Mouse (Mus musculus): ENCODE data around the gene Olfr943. TPM values are rescaled to one million over a fixed set of nuclear protein-coding genes. Genes with fewer than 3 reads are reported as not detected.

Olfr943 gene
- not detected in 2 replicates for polyA plus RNA-seq (2015; fragmentation: Nextera tagmentation; extraction: Ambion mirVana)

- H3K4me3 ChIP-seq, result no peak within 1 kb of the TSS
- 92% methylated on average over 5 of the region's 5 CpGs for WGBS
- no peak for ATAC-seq (ENCODE audit: insufficient number of reproducible peaks, insufficient read depth, low FRiP score, low TSS enrichment, low read depth)
- no peak within 1 kb of the TSS for H3K9ac ChIP-seq
- H3K36me3 ChIP-seq, result no peaks in the 10 kb centered on the region
- H3K27ac ChIP-seq, result no peak within 1 kb of the TSS
- no peak within 1 kb of the TSS for H3K4me2 ChIP-seq
- no peaks in the 10 kb centered on the region for H3K27me3 ChIP-seq
- H3K9me3 ChIP-seq, result 0 out of 2 replicates have a peak, but pooled peaks cover 3% of the 10 kb centered on the region
- H3K4me1 ChIP-seq, result no peaks in the 10 kb centered on the region
Observed at GRCm38 (mm10) chr9:39166004-39166403, at the start of gene Olfr943. Gene Olfr943, plus strand, starts transcription at chr9:39166304.

- Histone ChIP-seq H3K4me1 (no peaks in the 10 kb centered on the region), H3K36me3 (no peaks in the 10 kb centered on the region), H3K9ac (no peak overlapping the region), H3K27me3 (no peaks in the 10 kb centered on the region), H3K9me3 (no peaks in the 10 kb centered on the region), H3K4me2 (no peak overlapping the region), H3K4me3 (no peak overlapping the region), H3K27ac (no peak overlapping the region)
- ATAC-seq (ENCODE audit: insufficient number of reproducible peaks, insufficient read depth, low FRiP score, low TSS enrichment, low read depth), result no peak
- 78% methylated on average over 1 of the region's 1 CpGs for WGBS
Observed at GRCm38 (mm10) chr9:39127326-39127725, 38.8 kb upstream of the Olfr943 start.

- no peak for ATAC-seq (ENCODE audit: insufficient number of reproducible peaks, insufficient read depth, low FRiP score, low TSS enrichment, low read depth)
- Histone ChIP-seq H3K9me3 (no peaks in the 10 kb centered on the region), H3K27ac (no peak within 1 kb of the TSS), H3K27me3 (no peaks in the 10 kb centered on the region), H3K4me2 (no peak within 1 kb of the TSS), H3K4me1 (no peaks in the 10 kb centered on the region), H3K4me3 (no peak within 1 kb of the TSS), H3K36me3 (no peaks in the 10 kb centered on the region), H3K9ac (no peak within 1 kb of the TSS)
Observed at GRCm38 (mm10) chr9:39127831-39128230, 38.3 kb upstream of the Olfr943 start, which contains the start of gene Olfr27. Gene Olfr27, plus strand, starts transcription at chr9:39128131.

GRCm38 (mm10) chr9:39152401-39152800, 13.7 kb upstream of the Olfr943 start:
- Histone ChIP-seq H3K36me3 (no peaks in the 10 kb centered on the region), H3K27me3 (no peaks in the 10 kb centered on the region), H3K27ac (no peak overlapping the region), H3K4me3 (no peak overlapping the region), H3K4me1 (no peaks in the 10 kb centered on the region), H3K4me2 (no peak overlapping the region), H3K9ac (no peak overlapping the region), H3K9me3 (no peaks in the 10 kb centered on the region)
- WGBS, result 50% methylated on average over 1 of the region's 1 CpGs
- no peak for ATAC-seq (ENCODE audit: insufficient number of reproducible peaks, insufficient read depth, low FRiP score, low TSS enrichment, low read depth)

- Histone ChIP-seq H3K4me1 (no peaks in the 10 kb centered on the region), H3K9ac (no peak within 1 kb of the TSS), H3K27ac (no peak within 1 kb of the TSS), H3K36me3 (no peaks in the 10 kb centered on the region), H3K9me3 (no peaks in the 10 kb centered on the region), H3K4me3 (no peak within 1 kb of the TSS), H3K4me2 (no peak within 1 kb of the TSS), H3K27me3 (no peaks in the 10 kb centered on the region)
- no peak for ATAC-seq (ENCODE audit: insufficient number of reproducible peaks, insufficient read depth, low FRiP score, low TSS enrichment, low read depth)
Observed at GRCm38 (mm10) chr9:39201620-39202019, 35.5 kb downstream of the Olfr943 start, which contains the start of gene Olfr944. Gene Olfr944, plus strand, starts transcription at chr9:39201920.

Other genes with a start within 250 kb of the Olfr943 start
- not detected in 2 replicates for gene Olfr930, start 236.5 kb upstream of the Olfr943 start, polyA plus RNA-seq (2015; fragmentation: Nextera tagmentation; extraction: Ambion mirVana)
- gene Olfr933, start 194.0 kb upstream of the Olfr943 start, polyA plus RNA-seq (2015; fragmentation: Nextera tagmentation; extraction: Ambion mirVana), result not detected in 2 replicates
- not detected in 2 replicates for gene Olfr934, start 178.0 kb upstream of the Olfr943 start, polyA plus RNA-seq (2015; fragmentation: Nextera tagmentation; extraction: Ambion mirVana)
- not detected in 2 replicates for gene Olfr935, start 166.6 kb upstream of the Olfr943 start, polyA plus RNA-seq (2015; fragmentation: Nextera tagmentation; extraction: Ambion mirVana)
- not detected in 2 replicates for gene Olfr146, start 142.9 kb upstream of the Olfr943 start, polyA plus RNA-seq (2015; fragmentation: Nextera tagmentation; extraction: Ambion mirVana)
- gene Olfr937, start 101.4 kb upstream of the Olfr943 start, polyA plus RNA-seq (2015; fragmentation: Nextera tagmentation; extraction: Ambion mirVana), result not detected in 2 replicates
- not detected in 2 replicates for gene Olfr938, start 87.4 kb upstream of the Olfr943 start, polyA plus RNA-seq (2015; fragmentation: Nextera tagmentation; extraction: Ambion mirVana)
- gene Olfr27, start 38.2 kb upstream of the Olfr943 start, polyA plus RNA-seq (2015; fragmentation: Nextera tagmentation; extraction: Ambion mirVana), result not detected in 2 replicates
- not detected in 2 replicates for gene Olfr944, start 35.6 kb downstream of the Olfr943 start, polyA plus RNA-seq (2015; fragmentation: Nextera tagmentation; extraction: Ambion mirVana)
- not detected in 2 replicates for gene Olfr1537, start 83.7 kb downstream of the Olfr943 start, polyA plus RNA-seq (2015; fragmentation: Nextera tagmentation; extraction: Ambion mirVana)
- not detected in 2 replicates for gene Olfr945, start 110.5 kb downstream of the Olfr943 start, polyA plus RNA-seq (2015; fragmentation: Nextera tagmentation; extraction: Ambion mirVana)
- gene Olfr948, start 159.7 kb downstream of the Olfr943 start, polyA plus RNA-seq (2015; fragmentation: Nextera tagmentation; extraction: Ambion mirVana), result not detected in 2 replicates
- not detected in 2 replicates for gene Olfr951, start 221.1 kb downstream of the Olfr943 start, polyA plus RNA-seq (2015; fragmentation: Nextera tagmentation; extraction: Ambion mirVana)